In genomic region chr19:42004258-42004657, GRCm38 (mm10) we compare ENCODE assay signal across 27 mouse cellular contexts. TPM values are rescaled to one million over a fixed set of nuclear protein-coding genes. Genes with fewer than 3 reads are reported as not detected.
DNase-seq lines count a peak whose midpoint lies in the region; ATAC-seq and TF ChIP-seq lines count a peak whose summit lies in the region.
"Had no signal": no experiment of that assay in that cellular context is flagged by ENCODE, and none has a peak within 500 bp of the region (broad histone marks: within the 10 kb centered on the region; RNA-seq: fewer than 3 reads in every experiment).

No protein-coding gene starts in this region.

- no peak overlapping the region for H3K4me2 ChIP-seq in heart, postnatal 0 days (ENCODE audit: low read depth, low read length)
- no peak overlapping the region for H3K4me2 ChIP-seq in stomach, postnatal 0 days (replicated peaks; ENCODE audit: low read depth)
- H3K4me2 ChIP-seq: embryonic facial prominence, embryonic 15.5 days; forebrain, embryonic 15.5 days; hindbrain, embryonic 13.5 days had no signal

- H3K4me1 ChIP-seq in heart, embryonic 10.5 days = peaks cover 78% of the 10 kb centered on the region
- peaks cover 69% of the 10 kb centered on the region for H3K4me1 ChIP-seq in heart, postnatal 0 days (ENCODE audit: control insufficient read depth, insufficient read depth)
- peaks cover 86% of the 10 kb centered on the region for H3K4me1 ChIP-seq in bone marrow macrophage, adult 2 months (ENCODE audit: control insufficient read depth, insufficient read depth, low read length)
- peaks cover 5% of the 10 kb centered on the region; the same call in 1 of the 2 replicates for H3K4me1 ChIP-seq in stomach, postnatal 0 days (replicated peaks; ENCODE audit: control insufficient read depth, insufficient read depth)
- H3K4me1 ChIP-seq: forebrain, embryonic 15.5 days had no signal

- intact Hi-C loops in heart, postnatal 14 days (cut with DNase I) = no loop called here

- no peak for ATAC-seq in heart, postnatal 0 days (ENCODE audit: insufficient read depth, low read depth)
- no peak for ATAC-seq in stomach, postnatal 0 days (ENCODE audit: low FRiP score, low TSS enrichment)
- ATAC-seq: activated CD4-positive, CD25-positive, alpha-beta regulatory T cell, adult 4 months; forebrain, embryonic 15.5 days; hindbrain, postnatal 0 days; Patski had no signal

- no peak overlapping the region for H3K9ac ChIP-seq in heart, postnatal 0 days (replicated peaks; ENCODE audit: low read depth, low read length)
- peak overlapping the region; percentile 43; the same call in 1 of the 2 replicates for H3K9ac ChIP-seq in stomach, postnatal 0 days (ENCODE audit: low read length)
- H3K9ac ChIP-seq: embryonic facial prominence, embryonic 15.5 days; forebrain, embryonic 15.5 days; hindbrain, embryonic 13.5 days had no signal

- no peak overlapping the region for H3K4me3 ChIP-seq in heart, embryonic 10.5 days
- no peak overlapping the region for H3K4me3 ChIP-seq in heart, postnatal 0 days (ENCODE audit: low read depth, low read length)
- no peak overlapping the region for H3K4me3 ChIP-seq in bone marrow macrophage, adult 2 months (ENCODE audit: insufficient read depth, low read length)
- no peak overlapping the region for H3K4me3 ChIP-seq in stomach, postnatal 0 days (ENCODE audit: low read depth, low read length)
- H3K4me3 ChIP-seq: embryonic facial prominence, embryonic 15.5 days; erythroblast, embryonic 14.5 days; forebrain, embryonic 10.5 days; forebrain, embryonic 15.5 days; hindbrain, embryonic 13.5 days had no signal

- 30% methylated on average over 6 of the region's 6 CpGs for WGBS in heart, embryonic 10.5 days
- WGBS in heart, postnatal 0 days = 31% methylated on average over 6 of the region's 6 CpGs
- 52% methylated on average over 6 of the region's 6 CpGs for WGBS in stomach, postnatal 0 days

- no peak for DNase-seq in heart, embryonic 10.5 days (ENCODE audit: low spot score)
- DNase-seq in heart, postnatal 14 days = no peak
- no peak for DNase-seq in heart, postnatal 0 days (ENCODE audit: low spot score)
- no peak for DNase-seq in heart, adult 9 months (ENCODE audit: low spot score in 2 of 2)
- no peak for DNase-seq in stomach, postnatal 0 days (ENCODE audit: low spot score)
- DNase-seq: adrenal gland, postnatal 25 days; cerebellum, adult 11 months; cerebellum, adult 9-10 months; embryo, embryonic 11 days; gastrocnemius, postnatal 36 days; heart, adult 11 months; kidney, adult 11 months; kidney, adult 9 months had no signal

- H3K27ac ChIP-seq in heart, embryonic 10.5 days = peak overlapping the region; percentile 19; the same call in 1 of the 2 replicates
- peak overlapping the region; percentile 52 for H3K27ac ChIP-seq in heart, postnatal 0 days (ENCODE audit: low read depth)
- H3K27ac ChIP-seq in bone marrow macrophage, adult 2 months (ENCODE audit: insufficient read depth, low read depth, low read length) = peak overlapping the region; percentile 38; the same call in 1 of the 2 replicates
- no peak overlapping the region; the same call in 1 of the 2 replicates for H3K27ac ChIP-seq in stomach, postnatal 0 days (replicated peaks)
- H3K27ac ChIP-seq: embryonic facial prominence, embryonic 15.5 days; forebrain, embryonic 10.5 days; forebrain, embryonic 15.5 days; hindbrain, embryonic 13.5 days; hindbrain, postnatal 0 days had no signal

- TF ChIP-seq CTCF in heart, postnatal 0 days (IDR thresholded peaks at IDR 0.05; ENCODE audit: low read depth) = no peak
- no peak for TF ChIP-seq CTCF in bone marrow macrophage, adult 2 months (IDR thresholded peaks at IDR 0.05; ENCODE audit: low read depth, low read length)
- no peak for TF ChIP-seq CTCF in stomach, postnatal 0 days (IDR thresholded peaks at IDR 0.05; ENCODE audit: low read depth)

- no peaks in the 10 kb centered on the region for H3K9me3 ChIP-seq in heart, embryonic 10.5 days
- no peaks in the 10 kb centered on the region for H3K9me3 ChIP-seq in heart, postnatal 0 days (replicated peaks; ENCODE audit: control insufficient read depth, low read length)
- no peaks in the 10 kb centered on the region for H3K9me3 ChIP-seq in stomach, postnatal 0 days (ENCODE audit: control insufficient read depth, low read length)
- H3K9me3 ChIP-seq: embryonic facial prominence, embryonic 15.5 days; forebrain, embryonic 10.5 days; forebrain, embryonic 15.5 days; hindbrain, embryonic 13.5 days had no signal

- TF ChIP-seq POLR2A in bone marrow macrophage, adult 2 months (IDR thresholded peaks at IDR 0.05; ENCODE audit: borderline replicate concordance, low read depth, low read length) = no peak

- H3K27me3 ChIP-seq in heart, embryonic 10.5 days (ENCODE audit: insufficient read depth, poor library complexity, severe bottlenecking) = no peaks in the 10 kb centered on the region
- no peaks in the 10 kb centered on the region for H3K27me3 ChIP-seq in heart, postnatal 0 days (ENCODE audit: control insufficient read depth, insufficient read depth, low read length)
- no peaks in the 10 kb centered on the region for H3K27me3 ChIP-seq in stomach, postnatal 0 days (ENCODE audit: control insufficient read depth, insufficient read depth, low read length)
- H3K27me3 ChIP-seq: CH12.LX; embryonic facial prominence, embryonic 15.5 days; forebrain, embryonic 15.5 days; hindbrain, embryonic 13.5 days; Patski had no signal

- TF ChIP-seq EP300 in heart, postnatal 0 days (IDR thresholded peaks at IDR 0.05; ENCODE audit: low read depth) = no peak
- TF ChIP-seq EP300 in stomach, postnatal 0 days (optimal IDR thresholded peaks at IDR 0.05) = no peak

- no peaks in the 10 kb centered on the region for H3K36me3 ChIP-seq in heart, embryonic 10.5 days
- no peaks in the 10 kb centered on the region for H3K36me3 ChIP-seq in heart, postnatal 0 days (replicated peaks; ENCODE audit: control insufficient read depth, insufficient read depth, low read length)
- no peaks in the 10 kb centered on the region for H3K36me3 ChIP-seq in stomach, postnatal 0 days (ENCODE audit: control insufficient read depth, insufficient read depth, low read length)
- H3K36me3 ChIP-seq: embryonic facial prominence, embryonic 15.5 days; forebrain, embryonic 10.5 days; forebrain, embryonic 15.5 days; hindbrain, embryonic 13.5 days had no signal

RNA-seq across cellular contexts. Expression of gene Ubtd1, which starts 22.7 kb away (rescaled TPM):
- 12.4 and 14.0 TPM in 2 replicates for polyA plus RNA-seq in heart, embryonic 10.5 days (2016; fragmentation: Nextera tagmentation; extraction: Ambion mirVana)
- total RNA-seq in heart, postnatal 14 days (2021) = 10 to 100 TPM; 25.9 to 28.0 TPM
- 29.6 and 38.7 TPM in 2 replicates for total RNA-seq in heart, postnatal 0 days (2014; rRNA removed; ENCODE audit: low replicate concordance)
- 21.9 and 24.8 TPM in 2 replicates for polyA plus RNA-seq in heart, postnatal 0 days (2015; fragmentation: Nextera tagmentation; extraction: Ambion mirVana)
- polyA plus RNA-seq in bone marrow macrophage, adult 2 months (2012; ENCODE audit: insufficient read depth, insufficient read length, missing spikeins) = 44.1 and 46.7 TPM in 2 replicates
- polyA plus RNA-seq in stomach, postnatal 0 days (2015; fragmentation: Nextera tagmentation; extraction: Ambion mirVana) = 21.3 and 23.5 TPM in 2 replicates

RNA-seq across cellular contexts. Expression of gene Mms19, which starts 23.3 kb away (rescaled TPM):
- 25.4 and 27.0 TPM in 2 replicates for polyA plus RNA-seq in heart, embryonic 10.5 days (2016; fragmentation: Nextera tagmentation; extraction: Ambion mirVana)
- total RNA-seq in heart, postnatal 14 days (2021) = 10 to 100 TPM; 16.7 to 21.2 TPM
- 34.9 and 39.3 TPM in 2 replicates for total RNA-seq in heart, postnatal 0 days (2014; rRNA removed; ENCODE audit: low replicate concordance)
- 11.5 and 13.1 TPM in 2 replicates for polyA plus RNA-seq in heart, postnatal 0 days (2015; fragmentation: Nextera tagmentation; extraction: Ambion mirVana)
- 43.7 and 57.0 TPM in 2 replicates for polyA plus RNA-seq in bone marrow macrophage, adult 2 months (2012; ENCODE audit: insufficient read depth, insufficient read length, missing spikeins)
- polyA plus RNA-seq in stomach, postnatal 0 days (2015; fragmentation: Nextera tagmentation; extraction: Ambion mirVana) = 10.2 and 11.7 TPM in 2 replicates

RNA-seq across cellular contexts. Expression of gene Ankrd2, which starts 31.5 kb away (rescaled TPM):
- polyA plus RNA-seq in heart, embryonic 10.5 days (2016; fragmentation: Nextera tagmentation; extraction: Ambion mirVana) = not detected in 2 replicates
- total RNA-seq in heart, postnatal 14 days (2021) = not detected
- total RNA-seq in heart, postnatal 0 days (2014; rRNA removed; ENCODE audit: low replicate concordance) = not detected in 2 replicates
- polyA plus RNA-seq in heart, postnatal 0 days (2015; fragmentation: Nextera tagmentation; extraction: Ambion mirVana) = 0.14 TPM in 2 replicates
- not detected in 2 replicates for polyA plus RNA-seq in bone marrow macrophage, adult 2 months (2012; ENCODE audit: insufficient read depth, insufficient read length, missing spikeins)
- 0.11 and 0.12 TPM in 2 replicates for polyA plus RNA-seq in stomach, postnatal 0 days (2015; fragmentation: Nextera tagmentation; extraction: Ambion mirVana)
- total RNA-seq: CH12.LX; common myeloid progenitor, adult 5-6 weeks; hematopoietic stem cell, adult 5-6 weeks had no signal
- polyA plus RNA-seq: activated CD4-positive, CD25-positive, alpha-beta regulatory T cell, adult 4 months; embryonic facial prominence, embryonic 11.5 days; erythroblast, embryonic 14.5 days; forebrain, embryonic 10.5 days; heart, embryonic 16.5 days had no signal

RNA-seq across cellular contexts. Expression of gene Hoga1, which starts 41.2 kb away (rescaled TPM):
- 0.85 and 1.6 TPM in 2 replicates for polyA plus RNA-seq in heart, embryonic 10.5 days (2016; fragmentation: Nextera tagmentation; extraction: Ambion mirVana)
- 1 to 10 TPM; 1.4 to 2.3 TPM for total RNA-seq in heart, postnatal 14 days (2021)
- total RNA-seq in heart, postnatal 0 days (2014; rRNA removed; ENCODE audit: low replicate concordance) = 1.2 and 1.3 TPM in 2 replicates
- 1.4 and 1.5 TPM in 2 replicates for polyA plus RNA-seq in heart, postnatal 0 days (2015; fragmentation: Nextera tagmentation; extraction: Ambion mirVana)
- 1.9 and 2.3 TPM in 2 replicates for polyA plus RNA-seq in bone marrow macrophage, adult 2 months (2012; ENCODE audit: insufficient read depth, insufficient read length, missing spikeins)
- polyA plus RNA-seq in stomach, postnatal 0 days (2015; fragmentation: Nextera tagmentation; extraction: Ambion mirVana) = 1.6 and 1.8 TPM in 2 replicates
- total RNA-seq: CH12.LX; common myeloid progenitor, adult 5-6 weeks had no signal
- polyA plus RNA-seq: activated CD4-positive, CD25-positive, alpha-beta regulatory T cell, adult 4 months; erythroblast, embryonic 14.5 days had no signal

RNA-seq across cellular contexts. Expression of gene 4933411K16Rik, which starts 47.8 kb away (rescaled TPM):
- polyA plus RNA-seq in heart, embryonic 10.5 days (2016; fragmentation: Nextera tagmentation; extraction: Ambion mirVana) = 0.15 TPM in 1 of 2 replicates, not detected in the other
- under 1 TPM in 1 of 2 experiments, not detected in 1; 0.32 TPM for total RNA-seq in heart, postnatal 14 days (2021)
- total RNA-seq in heart, postnatal 0 days (2014; rRNA removed; ENCODE audit: low replicate concordance) = 0.15 TPM in 1 of 2 replicates, not detected in the other
- not detected in 2 replicates for polyA plus RNA-seq in heart, postnatal 0 days (2015; fragmentation: Nextera tagmentation; extraction: Ambion mirVana)
- polyA plus RNA-seq in bone marrow macrophage, adult 2 months (2012; ENCODE audit: insufficient read depth, insufficient read length, missing spikeins) = 0.54 TPM in 1 of 2 replicates, not detected in the other
- polyA plus RNA-seq in stomach, postnatal 0 days (2015; fragmentation: Nextera tagmentation; extraction: Ambion mirVana) = not detected in 2 replicates
- total RNA-seq: CH12.LX; common myeloid progenitor, adult 5-6 weeks; hematopoietic stem cell, adult 5-6 weeks had no signal
- polyA plus RNA-seq: activated CD4-positive, CD25-positive, alpha-beta regulatory T cell, adult 4 months; embryonic facial prominence, embryonic 11.5 days; erythroblast, embryonic 14.5 days; forebrain, embryonic 10.5 days; forebrain, embryonic 15.5 days; heart, embryonic 16.5 days; hindbrain, embryonic 13.5 days; hindbrain, postnatal 0 days had no signal
